Mouse (Mus musculus): ENCODE data around the gene Ncs1.

Gene Ncs1

DNA sequence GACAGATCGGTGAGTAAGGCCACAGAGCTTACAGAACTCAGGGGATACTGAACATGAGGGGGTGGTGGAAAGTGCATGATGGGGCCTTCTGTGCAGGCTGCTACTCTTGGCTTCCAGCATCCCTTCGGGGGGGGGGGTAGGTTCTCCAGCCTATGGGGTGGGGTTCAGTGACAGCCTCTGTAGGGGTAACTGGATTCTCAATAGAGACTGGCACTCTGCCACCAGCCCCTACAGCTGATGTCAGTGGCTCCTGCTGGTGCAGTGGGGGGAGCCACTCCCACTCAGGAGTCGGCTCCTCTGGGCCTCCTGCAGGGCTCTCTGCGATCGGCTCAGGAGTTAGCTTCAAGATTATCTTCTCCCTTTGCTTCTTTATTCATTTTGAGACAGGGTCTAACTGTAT lies 32.9 kb downstream of the Ncs1 start:
- no peak for DNase-seq (ENCODE audit: low spot score in 2 of 2)

DNA sequence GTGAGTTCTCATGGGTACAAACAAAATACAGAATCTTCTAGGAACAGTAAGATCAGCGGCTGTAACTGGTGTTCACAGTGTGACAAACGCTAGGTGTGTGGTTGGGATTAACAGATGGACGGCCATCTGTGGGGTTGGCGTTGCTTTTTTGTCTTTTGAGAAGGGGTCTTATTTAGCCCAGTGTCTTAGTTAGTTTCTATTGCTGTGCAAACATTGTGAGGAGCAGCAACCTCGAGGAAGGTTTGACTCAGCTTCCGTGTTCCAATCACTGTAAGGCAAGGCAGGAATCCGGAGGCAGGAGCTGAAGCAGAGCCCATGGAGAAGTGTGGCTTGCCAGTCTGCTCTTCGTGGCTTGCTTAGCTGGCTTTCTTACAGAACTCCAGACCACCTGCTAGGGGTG lies 35.5 kb downstream of the Ncs1 start:
- no peak for DNase-seq (ENCODE audit: low spot score in 2 of 2)

DNA sequence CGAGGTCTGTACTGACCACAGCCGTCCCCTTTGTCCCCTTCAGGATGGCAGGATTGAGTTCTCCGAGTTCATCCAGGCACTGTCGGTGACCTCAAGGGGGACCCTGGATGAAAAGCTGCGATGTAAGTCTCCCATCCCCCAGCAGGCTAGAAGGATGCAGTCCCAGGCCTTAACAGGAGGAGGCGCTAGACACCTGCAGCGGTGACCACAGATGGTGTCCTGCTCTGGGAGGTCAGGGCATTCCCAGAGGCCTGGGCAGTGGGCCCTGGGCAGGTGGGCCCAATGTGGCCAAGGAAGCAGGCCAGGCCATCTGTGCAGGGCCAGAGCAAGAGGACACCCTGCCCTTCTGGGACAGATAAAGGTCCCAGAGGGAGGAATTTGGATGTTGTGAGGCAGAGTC lies 36.6 kb downstream of the Ncs1 start:
- DNase-seq (ENCODE audit: low spot score in 2 of 2), result no peak

DNA sequence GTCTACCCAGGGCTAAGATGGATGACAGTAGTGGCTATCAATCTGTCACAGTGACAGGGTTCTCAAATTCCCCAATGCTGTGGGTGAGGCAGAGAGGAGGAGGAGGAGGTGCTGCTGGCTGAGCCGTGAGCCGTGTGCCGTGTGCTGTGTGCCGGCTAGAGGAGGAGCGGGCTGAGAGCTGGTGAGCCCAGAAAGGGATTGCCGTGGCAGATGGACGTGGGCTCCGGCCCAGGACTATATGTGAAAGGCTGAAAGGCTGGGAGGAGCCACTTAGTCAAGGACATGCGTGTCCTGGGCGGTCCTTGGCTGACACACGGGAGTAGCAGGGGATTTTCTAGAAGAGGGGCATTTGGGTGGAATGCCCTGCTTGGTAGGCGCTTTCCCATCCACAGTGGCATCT lies 37.3 kb downstream of the Ncs1 start:
- DNase-seq (ENCODE audit: low spot score in 2 of 2), result no peak

DNA sequence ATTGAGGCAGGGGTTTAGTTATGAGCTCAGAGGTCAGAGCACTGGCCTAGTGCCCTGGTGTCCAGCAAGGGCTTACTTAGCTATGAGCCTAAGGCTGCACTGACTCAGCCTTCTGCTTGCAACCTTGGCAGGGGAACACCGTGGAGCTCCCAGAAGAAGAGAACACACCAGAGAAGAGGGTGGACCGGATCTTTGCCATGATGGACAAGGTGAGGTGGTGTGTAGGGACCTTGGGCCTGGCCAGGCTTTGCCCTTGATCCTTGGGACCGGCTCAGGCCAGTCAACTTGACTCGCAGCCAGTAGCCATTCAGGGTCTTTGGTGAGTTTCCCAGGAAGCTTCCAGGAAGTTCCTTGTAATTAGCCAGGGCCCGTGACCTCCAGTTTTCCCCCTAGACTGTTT lies 38.9 kb downstream of the Ncs1 start:
- no peak for DNase-seq (ENCODE audit: low spot score in 2 of 2)

DNA sequence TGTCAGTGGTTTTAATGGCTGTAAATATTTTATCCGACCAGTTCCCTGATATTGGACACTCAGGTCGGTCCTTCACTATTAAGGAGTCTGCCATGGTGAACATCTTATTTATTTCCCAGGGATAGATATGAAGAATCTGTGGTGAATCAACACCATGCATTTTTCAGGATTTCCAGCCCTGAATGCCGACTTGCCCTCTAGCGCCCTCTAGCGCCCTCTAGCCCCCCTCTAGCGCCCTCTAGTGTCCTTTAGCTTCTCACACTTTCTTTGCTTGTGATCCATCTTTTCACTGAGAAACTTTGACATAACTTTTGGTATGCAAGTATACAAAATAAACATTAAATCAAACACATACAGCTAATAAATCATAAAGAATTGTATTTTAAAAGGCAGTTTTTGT lies 45.8 kb downstream of the Ncs1 start:
- DNase-seq (ENCODE audit: low spot score in 2 of 2), result peak in 1 of 2 experiments; percentile 55

DNA sequence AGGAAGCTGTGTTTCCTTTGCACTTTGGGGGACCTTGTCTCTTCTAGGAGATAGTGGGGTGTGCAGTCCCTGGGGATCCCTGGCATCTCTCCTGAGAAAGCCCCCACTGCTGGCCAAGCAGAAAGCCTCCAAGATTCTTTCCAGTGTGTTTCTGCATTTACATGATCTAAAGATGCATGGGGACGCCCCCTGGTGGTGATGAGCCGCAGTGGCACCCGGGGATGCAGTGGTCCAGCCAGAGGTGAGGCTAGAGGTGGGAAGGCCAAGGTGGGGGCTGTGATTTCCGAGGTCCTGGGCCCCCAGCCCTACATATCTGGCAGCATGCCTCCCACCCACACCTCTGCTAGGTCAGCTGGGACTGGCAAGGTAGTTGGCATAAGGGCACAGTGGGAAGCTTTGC lies 49.4 kb downstream of the Ncs1 start:
- DNase-seq (ENCODE audit: low spot score in 2 of 2), result peak; percentile 65 to 74

DNA sequence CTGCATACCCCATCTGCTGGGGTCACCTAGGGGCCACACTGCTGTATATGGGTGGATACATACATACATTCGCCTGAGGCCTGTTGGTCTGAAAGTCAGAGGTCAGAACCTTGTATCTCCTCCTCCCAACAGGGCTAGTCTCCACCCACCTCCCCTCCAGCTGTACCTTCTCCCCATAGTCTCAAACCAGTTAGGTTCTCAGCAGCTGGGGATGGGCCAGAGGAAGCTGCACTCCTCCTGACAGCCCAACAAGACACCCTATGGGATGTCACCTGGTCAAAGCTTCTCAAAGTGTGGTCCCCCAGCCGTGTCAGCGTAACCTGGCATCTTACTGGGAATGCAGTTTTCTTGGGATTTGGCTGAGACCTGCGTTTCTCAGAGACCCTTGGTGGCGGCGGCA lies 50.8 kb downstream of the Ncs1 start:
- DNase-seq (ENCODE audit: low spot score in 2 of 2), result no peak

DNA sequence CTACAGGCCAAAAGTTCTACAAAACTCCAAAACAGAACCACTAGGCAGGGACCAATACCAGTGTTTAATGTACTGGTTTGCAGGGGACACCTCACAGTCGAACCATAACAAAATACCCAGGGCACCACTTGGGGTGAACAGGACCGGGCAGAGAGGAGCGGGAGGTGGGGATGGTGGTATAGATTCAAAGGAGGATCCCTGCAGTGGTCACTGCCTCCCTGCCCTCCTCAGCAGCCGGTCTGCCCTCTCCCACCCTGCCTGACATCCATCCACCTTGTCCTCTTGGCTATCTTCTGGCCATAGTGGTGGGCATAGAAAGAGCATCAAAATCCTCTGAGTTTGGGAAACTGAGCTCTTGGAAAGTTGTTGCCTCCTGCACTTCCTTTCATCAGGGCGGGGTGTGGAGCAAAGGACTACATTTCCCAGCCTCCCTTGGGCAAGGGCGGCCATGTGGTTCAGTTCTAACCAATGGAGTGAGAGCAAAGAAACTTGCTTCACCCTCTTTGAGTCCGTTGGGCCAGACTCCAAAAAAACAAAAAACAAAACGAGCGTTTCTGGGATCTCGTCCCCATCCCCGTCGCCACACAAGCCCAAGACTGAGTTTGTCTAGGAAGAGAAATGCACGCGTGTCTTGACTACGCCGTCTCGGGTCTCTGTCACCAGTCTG lies 52.1 kb downstream of the Ncs1 start:
- DNase-seq (ENCODE audit: low spot score in 2 of 2), result peak in 1 of 2 experiments; percentile 47

DNA sequence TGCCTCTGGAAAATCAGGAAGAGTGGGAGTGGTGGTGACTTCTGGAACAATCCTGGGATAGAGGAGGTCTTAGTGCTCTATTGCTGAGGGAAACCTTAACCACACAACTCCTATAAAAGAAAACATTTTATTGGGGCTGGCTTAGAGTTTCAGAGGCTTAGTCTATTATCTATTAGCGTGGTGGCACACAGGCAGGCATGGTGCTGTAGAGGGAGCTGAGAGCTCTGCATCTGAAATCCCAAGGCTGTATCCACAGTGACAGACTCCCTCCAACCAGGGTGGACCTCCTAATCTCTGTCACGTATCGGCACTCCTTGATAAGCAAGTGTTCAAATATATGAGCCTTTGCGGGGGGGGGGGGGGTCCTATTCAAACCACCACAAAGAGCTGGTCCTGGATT lies 53.2 kb downstream of the Ncs1 start:
- no peak for DNase-seq (ENCODE audit: low spot score in 2 of 2)

DNA sequence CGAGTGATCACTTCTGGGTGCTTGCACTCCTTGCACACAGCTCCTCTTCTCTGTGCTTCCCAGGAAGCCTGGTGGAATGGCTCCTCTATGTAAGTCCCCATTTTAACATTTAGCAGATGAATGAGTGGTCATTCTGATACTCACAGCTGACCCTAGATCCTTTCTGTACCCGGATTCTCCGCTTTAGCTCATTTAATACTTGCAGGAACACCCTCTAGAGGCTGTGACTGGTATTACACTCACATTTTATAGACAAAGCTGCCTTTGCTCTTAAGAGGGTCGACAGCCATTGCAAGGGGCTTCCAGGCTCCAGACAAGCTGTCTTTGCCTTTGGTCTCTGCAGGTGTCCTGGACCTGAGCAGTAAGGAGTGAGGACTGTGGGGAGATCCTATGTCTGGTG lies 53.6 kb downstream of the Ncs1 start:
- no peak for DNase-seq (ENCODE audit: low spot score in 2 of 2)

DNA sequence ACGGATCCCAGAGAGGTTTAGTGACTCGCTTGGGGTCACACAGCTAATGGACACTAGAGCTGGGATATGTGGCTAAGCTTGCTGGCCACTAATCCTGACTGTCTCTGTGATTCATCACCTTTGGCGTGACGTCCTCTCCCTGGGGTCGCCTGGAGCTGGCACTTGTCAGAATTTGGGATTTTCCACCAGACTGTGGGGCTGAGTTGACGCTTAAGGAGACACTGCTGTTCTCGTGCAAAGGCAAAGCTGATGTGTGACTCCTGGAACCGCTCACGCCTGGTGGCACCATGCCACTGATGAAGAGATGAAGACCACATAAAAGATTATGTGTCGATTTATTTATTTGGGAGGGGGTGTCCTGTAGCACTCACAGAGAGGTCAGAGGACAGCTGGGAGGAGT lies 54.4 kb downstream of the Ncs1 start:
- no peak for DNase-seq (ENCODE audit: low spot score in 2 of 2)

DNA sequence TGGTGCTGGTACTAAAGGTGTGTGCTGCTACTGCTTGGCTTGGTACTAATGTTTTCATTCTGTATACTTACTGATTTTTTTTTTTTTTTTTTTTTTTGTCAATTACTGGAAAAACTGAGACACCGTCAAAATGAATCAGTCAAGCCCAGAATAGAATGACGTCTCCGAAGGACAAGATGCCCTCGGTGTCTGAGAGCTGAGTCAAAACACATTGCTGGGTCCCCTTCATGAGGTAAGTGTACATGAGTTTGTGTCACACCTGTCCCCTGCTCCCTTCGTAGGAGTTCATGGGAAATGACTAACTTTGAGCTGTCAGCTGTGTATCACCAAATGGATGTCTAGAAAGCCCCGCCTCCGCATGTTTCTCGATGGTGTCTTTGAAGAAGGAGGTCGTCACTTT lies 57.6 kb downstream of the Ncs1 start:
- DNase-seq (ENCODE audit: low spot score in 2 of 2), result no peak

DNA sequence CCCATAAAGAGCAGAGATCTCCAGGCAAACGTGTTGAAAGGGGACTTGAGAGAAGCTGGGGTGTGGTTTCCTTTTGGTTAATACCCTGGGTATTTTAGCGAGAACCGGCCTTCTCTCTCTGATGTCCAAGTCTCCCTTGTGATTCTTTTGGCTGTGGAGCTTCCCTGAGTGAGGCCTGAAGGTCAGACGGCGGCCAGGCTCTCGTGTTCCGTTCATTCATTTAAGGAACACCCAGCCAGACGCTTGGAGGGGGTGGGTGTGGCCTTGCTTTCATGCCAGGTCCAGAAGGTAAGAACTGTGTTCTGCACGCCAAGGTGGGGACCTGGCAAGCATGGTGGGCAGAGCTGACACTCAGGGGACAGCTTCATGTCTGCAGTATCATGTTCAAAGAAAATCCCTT lies 58.6 kb downstream of the Ncs1 start:
- DNase-seq (ENCODE audit: low spot score in 2 of 2), result no peak

DNA sequence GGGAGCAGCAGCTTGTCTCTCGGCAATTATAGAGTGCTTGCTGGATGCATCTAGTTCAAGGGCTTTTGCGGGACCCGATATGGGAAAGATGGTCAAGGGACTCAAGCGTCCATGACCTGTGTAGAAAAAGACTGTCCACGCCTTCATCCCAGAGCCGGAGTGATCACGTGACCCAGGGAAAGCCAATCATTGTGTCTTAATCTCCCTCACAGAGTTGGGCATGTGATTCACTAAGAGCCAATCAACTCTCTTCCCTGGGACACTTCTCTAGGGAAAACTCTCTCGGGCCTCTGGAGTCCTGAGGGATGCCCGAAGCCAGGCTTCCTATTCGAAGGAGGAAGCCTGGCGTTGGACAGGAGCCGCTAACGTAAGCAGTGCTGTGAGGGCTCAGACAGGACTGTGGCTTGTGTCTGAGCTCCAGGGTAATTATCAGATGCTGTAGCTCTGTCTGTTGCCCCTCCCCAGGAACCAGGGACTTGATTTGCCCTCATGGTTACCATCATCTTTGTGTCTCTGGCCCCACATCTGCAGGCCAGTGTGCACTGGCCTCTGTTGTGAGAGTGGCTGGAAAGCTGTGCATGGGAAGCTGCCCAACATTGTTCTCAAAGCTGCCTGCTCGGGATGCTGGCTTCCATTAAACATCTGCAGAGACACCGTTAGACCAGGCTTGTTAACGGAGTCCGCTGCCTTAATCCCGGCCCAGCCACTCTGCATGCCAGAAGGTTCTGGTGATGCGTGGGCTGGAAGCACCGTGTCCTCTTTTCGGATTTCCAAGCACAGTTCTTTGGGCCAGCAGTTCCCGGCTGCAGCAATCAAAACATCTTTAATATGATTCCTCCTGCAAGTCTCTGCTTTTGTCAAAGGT lies 59.4 kb downstream of the Ncs1 start:
- DNase-seq (ENCODE audit: low spot score in 2 of 2), result no peak

DNA sequence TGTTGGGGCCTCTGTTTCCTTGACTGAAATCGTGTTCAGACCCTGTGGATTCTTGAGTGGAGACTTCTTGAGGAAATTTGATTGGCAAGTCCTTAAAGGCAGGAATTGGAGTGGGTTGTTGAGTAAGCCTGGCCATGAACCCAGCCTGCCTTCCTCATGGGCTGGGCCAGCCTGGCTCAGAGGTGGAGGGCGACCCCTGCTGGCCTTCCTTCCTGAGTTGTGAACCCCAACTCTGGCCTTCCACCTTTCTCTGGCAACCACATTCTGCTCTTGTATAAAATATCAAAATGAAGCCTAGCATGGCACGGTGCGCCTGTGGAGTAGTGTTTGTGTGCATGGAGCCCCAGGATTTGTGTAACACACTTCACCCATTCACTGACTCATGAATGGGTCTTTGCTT lies 60.1 kb downstream of the Ncs1 start:
- no peak for DNase-seq (ENCODE audit: low spot score in 2 of 2)

DNA sequence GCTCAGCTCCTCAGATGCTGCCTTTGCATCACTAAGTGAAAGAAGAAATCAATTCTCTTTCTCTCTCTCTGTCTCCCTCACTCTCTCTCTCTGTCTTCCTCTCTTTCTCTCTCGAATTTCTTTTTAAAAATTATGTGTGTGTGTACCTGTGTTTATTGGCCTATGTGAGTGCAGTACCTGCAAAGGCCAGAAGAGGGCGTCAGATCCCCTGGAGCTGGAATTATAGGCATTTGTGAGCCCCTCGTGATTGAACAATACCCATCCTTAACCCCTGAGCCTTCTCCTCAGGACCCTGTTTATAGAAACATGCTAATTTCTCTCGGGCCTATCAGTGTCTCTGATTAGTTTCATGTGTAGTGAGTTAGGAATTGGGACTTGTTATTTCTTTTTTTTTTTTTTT lies 62.6 kb downstream of the Ncs1 start:
- no peak for DNase-seq (ENCODE audit: low spot score in 2 of 2)

DNA sequence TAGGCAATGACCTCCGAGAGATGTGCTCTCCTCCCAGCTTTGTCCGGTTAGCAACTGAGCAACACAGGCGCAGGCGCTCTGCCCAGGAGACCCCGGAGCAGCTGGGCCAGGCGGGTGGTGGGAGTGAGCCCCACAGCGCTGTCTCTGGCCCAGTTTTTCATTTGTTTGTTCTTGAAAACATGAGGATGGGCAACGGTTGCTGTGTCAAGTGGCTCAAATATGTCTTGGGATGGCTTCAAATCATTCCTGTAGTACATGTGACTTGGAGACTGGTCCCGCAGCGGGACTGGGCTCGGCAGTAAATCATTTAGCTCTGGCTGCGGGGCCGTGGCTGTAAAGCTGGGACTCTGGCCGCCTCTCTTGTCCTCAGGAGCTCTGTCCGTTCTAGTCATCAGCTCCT lies 63.9 kb downstream of the Ncs1 start:
- DNase-seq (ENCODE audit: low spot score in 2 of 2), result no peak

DNA sequence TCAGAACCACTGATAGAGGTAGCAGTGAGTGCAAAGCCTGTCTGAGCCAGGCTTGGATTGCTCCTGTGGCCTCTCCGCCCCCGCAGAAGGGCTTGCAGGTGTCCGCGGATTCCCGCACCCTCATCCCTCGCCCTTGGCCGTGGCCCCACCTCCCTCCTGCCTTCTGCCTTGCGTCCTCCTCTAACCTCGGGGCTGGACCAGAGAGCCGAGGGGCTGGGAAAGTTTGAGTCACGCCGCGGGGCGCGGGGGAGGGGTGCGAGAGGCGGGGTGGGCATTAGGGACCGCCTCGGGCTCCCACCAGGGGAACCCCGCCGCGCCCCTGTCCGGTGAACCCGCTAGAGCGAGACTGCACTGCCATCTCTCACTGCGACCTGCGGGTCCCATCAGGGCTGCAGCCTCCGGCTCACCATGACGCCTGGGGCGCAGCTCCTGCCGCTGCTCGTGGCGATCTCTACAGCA lies 68.4 kb downstream of the Ncs1 start, which contains the start of gene Hmcn2:
Gene Hmcn2 (plus strand): TSS at position 409 of the 459 bp plus-strand sequence.
- DNase-seq (ENCODE audit: low spot score in 2 of 2), result no peak

DNA sequence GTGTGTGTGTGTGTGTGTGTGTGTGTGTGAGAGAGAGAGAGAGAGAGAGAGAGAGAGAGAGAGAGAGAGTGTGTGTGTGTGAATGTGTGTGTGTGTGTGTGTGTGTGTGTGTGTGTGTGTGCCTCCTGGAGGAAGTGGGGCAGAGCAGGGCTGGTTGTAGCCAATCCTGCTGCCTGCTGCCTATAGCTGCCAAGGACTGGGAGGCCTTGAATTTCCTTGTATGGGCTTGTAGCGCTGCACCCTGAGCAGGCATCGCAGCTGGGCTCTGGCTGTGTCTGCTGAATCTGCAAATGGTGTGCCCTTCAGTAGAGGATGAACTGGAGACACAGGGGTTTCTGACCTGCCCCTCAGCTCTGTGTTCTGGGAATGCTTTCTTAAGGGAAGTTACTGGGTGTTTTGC lies 72.5 kb downstream of the Ncs1 start:
- no peak for DNase-seq (ENCODE audit: low spot score in 2 of 2)

DNA sequence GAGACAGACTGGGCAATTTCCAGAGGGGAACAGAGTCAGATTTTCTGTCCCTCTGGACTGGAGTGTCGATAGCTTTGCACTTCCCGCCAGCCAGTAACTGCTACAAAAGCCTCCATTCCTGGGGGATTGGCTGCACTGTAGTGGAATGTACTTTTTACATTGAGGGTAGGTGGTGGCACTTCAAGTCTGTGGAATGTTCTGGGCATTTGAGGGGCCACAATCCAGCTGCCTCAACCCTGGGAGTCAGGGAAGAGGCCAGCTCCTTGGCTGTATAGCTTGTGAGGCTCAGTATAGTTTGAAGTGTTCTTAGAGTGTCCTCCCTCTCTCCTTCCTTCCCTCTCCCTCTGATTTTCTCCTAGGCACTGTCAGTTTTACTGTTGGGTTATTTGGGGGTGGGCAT lies 73.6 kb downstream of the Ncs1 start:
- no peak for DNase-seq (ENCODE audit: low spot score in 2 of 2)

DNA sequence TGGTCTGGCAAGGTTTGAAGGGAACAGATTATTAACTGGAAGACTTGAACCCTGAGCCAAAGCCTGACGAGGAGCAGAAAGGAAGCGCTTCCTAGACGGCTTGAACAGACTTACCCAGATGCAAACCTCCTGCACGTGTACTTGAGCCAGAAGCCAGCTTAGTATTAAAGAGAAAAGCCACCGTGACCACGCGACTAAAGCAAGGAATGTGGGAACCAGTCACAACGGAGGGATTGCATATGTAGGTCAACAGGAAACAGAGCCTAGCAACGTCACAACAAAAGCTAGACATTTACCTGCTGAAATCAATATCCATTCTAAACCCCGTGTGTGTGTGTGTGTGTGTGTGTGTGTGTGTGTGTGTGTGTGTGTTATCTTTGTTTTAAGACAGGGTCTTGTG lies 81.6 kb downstream of the Ncs1 start:
- DNase-seq (ENCODE audit: low spot score in 2 of 2), result no peak

DNA sequence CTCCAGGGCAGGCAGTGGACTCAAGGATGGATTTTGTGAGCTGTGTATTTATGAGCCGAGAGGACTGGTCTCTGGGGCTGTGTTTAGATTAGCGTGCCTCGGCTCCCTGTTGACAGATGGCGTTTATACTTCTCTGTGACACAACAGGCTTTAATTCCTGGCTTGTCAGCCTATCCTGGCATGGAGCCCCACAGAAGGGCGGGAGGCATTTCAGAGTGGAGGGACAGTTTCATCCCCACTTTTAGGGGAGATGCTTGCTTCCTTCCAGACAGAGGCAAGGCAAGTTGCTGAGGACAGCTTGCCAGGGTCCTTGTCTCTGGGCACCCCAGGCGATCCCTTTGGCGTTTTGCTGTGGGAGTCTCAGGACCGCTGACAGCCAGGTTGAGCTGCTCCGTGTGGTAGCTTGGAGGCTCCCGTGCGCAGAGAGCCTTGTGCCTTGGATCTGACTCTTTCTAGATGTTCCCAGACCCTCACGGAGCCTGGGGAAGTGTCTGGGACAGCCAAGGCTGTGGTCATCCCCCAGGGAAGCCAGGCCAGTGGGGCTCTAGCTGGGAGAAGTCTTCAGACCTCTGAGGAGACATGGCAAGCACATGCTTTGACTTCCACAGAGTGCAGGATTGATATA lies 92.2 kb downstream of the Ncs1 start:
- no peak for DNase-seq (ENCODE audit: low spot score in 2 of 2)

All from frontal cortex, postnatal 14 days (tissue).